Comparison of ENCODE assay signal across 8 mouse cellular contexts in the genomic region with DNA sequence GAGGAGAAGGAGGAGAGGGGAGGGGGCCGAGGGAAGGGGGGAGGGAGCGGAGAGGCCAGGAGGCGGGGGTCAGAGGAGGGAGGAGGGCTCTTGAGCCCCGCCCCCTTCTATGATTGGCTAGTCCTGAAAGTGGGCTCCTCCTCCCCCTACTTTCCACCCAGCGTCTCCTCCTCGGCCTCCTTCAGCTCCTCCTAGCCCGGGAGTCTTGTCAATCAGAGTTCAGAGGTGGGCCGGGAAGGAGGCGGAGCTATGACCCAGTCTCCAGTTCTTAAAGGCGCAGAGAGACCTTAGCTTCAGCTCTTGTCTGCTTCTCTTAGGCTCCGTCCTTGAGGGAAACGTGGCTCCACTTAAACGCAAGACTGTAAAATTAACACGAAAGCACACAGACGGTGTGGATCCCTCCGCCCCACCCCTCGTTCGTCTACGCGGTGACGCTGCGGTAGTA. TPM values are rescaled to one million over a fixed set of nuclear protein-coding genes. Genes with fewer than 3 reads are reported as not detected.
DNase-seq lines count a peak whose midpoint lies in the region; ATAC-seq lines count a peak whose summit lies in the region.

No protein-coding gene starts in this region.

- intact Hi-C loops in gastrocnemius, postnatal 14 days (cut with DNase I; ENCODE audit: low total_unique reads): loop anchor here (10.0 kb wide), 1 partner anchor 218 kb away; no protein-coding TSS in a partner anchor

- peak; percentile 92 for ATAC-seq in megakaryocyte, adult 5-6 weeks (ENCODE audit: poor library complexity, severe bottlenecking)

- DNase-seq in adrenal gland, adult 2 months: peak; percentile 99
- DNase-seq in embryo, embryonic 11 days: peak; percentile 99
- peak; percentile 96 for DNase-seq in gastrocnemius, postnatal 14 days
- peak; percentile 64 for DNase-seq in induced T-regulatory cell, adult 2 months (ENCODE audit: low read depth)
- peak; percentile 78 to 99 for DNase-seq in left cerebral cortex, adult 8-10 months (ENCODE audit: low spot score in 2 of 2)
- DNase-seq in right cerebral cortex, adult 18-20 months: peak; percentile 98
- peak; percentile 72 for DNase-seq in urinary bladder, adult 2 months (ENCODE audit: low spot score)

RNA-seq across cellular contexts. Expression of a gene that starts 0.2 kb away (rescaled TPM):
- 100 to 1,000 TPM; 148 to 210 TPM for total RNA-seq in adrenal gland, adult 2 months (2021)
- polyA plus RNA-seq in adrenal gland, adult 2 months (2012; rRNA removed): 35.7 and 66.2 TPM in 2 replicates
- 10 to 100 TPM; 20.3 to 23.0 TPM for total RNA-seq in gastrocnemius, postnatal 14 days (2021)
- 100 to 1,000 TPM; 136 to 166 (median 145) TPM for total RNA-seq in left cerebral cortex, adult 8-10 months (2022)
- total RNA-seq in megakaryocyte, adult 5-6 weeks (2015): 11.6 and 14.0 TPM in 2 replicates
- total RNA-seq in megakaryocyte, adult 5-6 weeks (2017): 11.2 and 17.6 TPM in 2 replicates
- polyA plus RNA-seq in urinary bladder, adult 2 months (2012; rRNA removed): 77.8 and 103 TPM in 2 replicates

Comparison
In these comparisons a context has a peak if more than half of its experiments do, and no peak if none do; other contexts are left out.
1. Peak in every context shown above with its lines: DNase-seq and ATAC-seq.
2. RNA of a gene that starts 0.2 kb away (total RNA-seq): 148 to 210 TPM in adrenal gland, adult 2 months and 136 to 166 TPM in left cerebral cortex, adult 8-10 months; 20.3 to 23.0 TPM in gastrocnemius, postnatal 14 days and 11.2 to 17.6 TPM in megakaryocyte, adult 5-6 weeks; every median in the first group is over 4 times any median in the second.